Mouse (Mus musculus) testis, adult 2 months (tissue): ENCODE measurements at regions not wholly inside any gene's neighbourhood (a gene's known extent, or its start where the extent isn't known, plus 50 kb on each side); places are given as distances from the start of the nearest gene placed in this dataset.

Experiments
- CTCF ChIP-seq: fragments of 200-500 bp; IDR thresholded peaks from 2 replicates; pipeline ENCODE4 v1.5.1; 2012; ENCODE audit warnings: low read depth, mild to moderate bottlenecking, inconsistent platforms, low read length, moderate library complexity; ENCODE audit not compliant: control insufficient read depth, insufficient read depth, insufficient replicate concordance
- POLR2A ChIP-seq: fragments of 200-500 bp; IDR thresholded peaks from 2 replicates; pipeline ENCODE4 v1.6.1; 2012; ENCODE audit warnings: low read depth, mild to moderate bottlenecking, inconsistent platforms, low read length, moderate library complexity; ENCODE audit not compliant: control insufficient read depth

- no peak for TF ChIP-seq CTCF
- TF ChIP-seq POLR2A: no peak
Measured at GRCm38 (mm10) chr15:88381419-88381818, 218.7 kb upstream of the Zdhhc25 start.
